Mouse (Mus musculus) NIH3T3 (cell line): Measurements from ENCODE around the gene Gskip.

Source experiments
- DNase-seq: peaks from one replicate; pipeline ENCODE4 v3.0.0-alpha.2; 2012; ENCODE audit warnings: low read depth

Gskip gene

GRCm38 (mm10) chr12:105683933-105684901 lies at the start of gene Gskip:
Gene Gskip, plus strand, starts transcription at chr12:105684829.
- DNase-seq = peak; percentile 77

- no peak for DNase-seq
Measured at GRCm38 (mm10) chr12:105636551-105636950, 48.1 kb upstream of the Gskip start.

GRCm38 (mm10) chr12:105637554-105637953 lies 47.1 kb upstream of the Gskip start:
- DNase-seq = peak; percentile 13

GRCm38 (mm10) chr12:105642770-105643321 lies 41.8 kb upstream of the Gskip start:
- DNase-seq = no peak

- DNase-seq = no peak
Measured at GRCm38 (mm10) chr12:105655850-105656249, 28.8 kb upstream of the Gskip start.

GRCm38 (mm10) chr12:105676274-105676673 lies 8.4 kb upstream of the Gskip start:
- DNase-seq = no peak

- DNase-seq = no peak
Measured at GRCm38 (mm10) chr12:105678211-105678610, 6.4 kb upstream of the Gskip start.

GRCm38 (mm10) chr12:105678762-105679161 lies 5.9 kb upstream of the Gskip start:
- DNase-seq = no peak

GRCm38 (mm10) chr12:105685001-105685691 lies 517 bp downstream of the Gskip start, which contains the start of gene Atg2b:
Gene Atg2b, minus strand, starts transcription at chr12:105685211.
- peak; percentile 98 for DNase-seq

- no peak for DNase-seq
Measured at GRCm38 (mm10) chr12:105686791-105687190, 2.2 kb downstream of the Gskip start.

- no peak for DNase-seq
Measured at GRCm38 (mm10) chr12:105687416-105687815, 2.8 kb downstream of the Gskip start.

GRCm38 (mm10) chr12:105688546-105688945 lies 3.9 kb downstream of the Gskip start:
- peak; percentile 71 for DNase-seq

GRCm38 (mm10) chr12:105689435-105689834 lies 4.8 kb downstream of the Gskip start:
- no peak for DNase-seq

GRCm38 (mm10) chr12:105694021-105694420 lies 9.4 kb downstream of the Gskip start:
- no peak for DNase-seq

- DNase-seq = no peak
Measured at GRCm38 (mm10) chr12:105695848-105696247, 11.2 kb downstream of the Gskip start.

GRCm38 (mm10) chr12:105697104-105697780 lies 12.6 kb downstream of the Gskip start:
- DNase-seq = no peak

GRCm38 (mm10) chr12:105700433-105700832 lies 15.8 kb downstream of the Gskip start:
- no peak for DNase-seq

- peak; percentile 11 for DNase-seq
Measured at GRCm38 (mm10) chr12:105705799-105706487, 21.3 kb downstream of the Gskip start, which contains the start of gene Ak7. Gene Ak7, plus strand, starts transcription at chr12:105705976.

GRCm38 (mm10) chr12:105718616-105719015 lies 34.0 kb downstream of the Gskip start:
- no peak for DNase-seq

GRCm38 (mm10) chr12:105720196-105720595 lies 35.6 kb downstream of the Gskip start:
- no peak for DNase-seq

- DNase-seq = no peak
Measured at GRCm38 (mm10) chr12:105721452-105722132, 37.0 kb downstream of the Gskip start.
